Mouse (Mus musculus): ENCODE results near the gene Kmt5a. TPM values are rescaled to one million over a fixed set of nuclear protein-coding genes. Genes with fewer than 3 reads are reported as not detected.

Gene Kmt5a
- total RNA-seq, 2 experiments from 2014 or later: 55.1 to 67.8 TPM

DNA sequence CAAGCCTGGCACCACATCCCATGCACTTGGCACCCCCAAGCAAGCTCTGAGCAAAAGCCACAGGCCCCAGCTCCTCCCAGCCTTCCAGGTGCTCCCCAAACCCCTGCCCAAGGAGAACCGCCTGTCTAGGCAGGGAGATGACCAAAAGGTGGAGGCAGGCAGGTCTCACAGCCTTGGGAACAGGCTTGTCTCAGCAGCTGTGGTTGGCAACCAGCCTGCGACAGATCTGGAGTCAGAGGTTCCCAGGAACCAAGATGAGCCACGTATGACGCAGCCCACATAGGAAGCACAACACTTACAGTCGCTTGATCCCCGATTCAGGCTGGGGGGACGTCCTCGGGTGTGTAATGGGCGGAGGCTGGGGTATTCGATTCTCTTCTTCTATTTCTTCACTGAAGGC lies 61.8 kb downstream of the Kmt5a start:
- intact Hi-C loops (cut with DNase I): no loop called here

DNA sequence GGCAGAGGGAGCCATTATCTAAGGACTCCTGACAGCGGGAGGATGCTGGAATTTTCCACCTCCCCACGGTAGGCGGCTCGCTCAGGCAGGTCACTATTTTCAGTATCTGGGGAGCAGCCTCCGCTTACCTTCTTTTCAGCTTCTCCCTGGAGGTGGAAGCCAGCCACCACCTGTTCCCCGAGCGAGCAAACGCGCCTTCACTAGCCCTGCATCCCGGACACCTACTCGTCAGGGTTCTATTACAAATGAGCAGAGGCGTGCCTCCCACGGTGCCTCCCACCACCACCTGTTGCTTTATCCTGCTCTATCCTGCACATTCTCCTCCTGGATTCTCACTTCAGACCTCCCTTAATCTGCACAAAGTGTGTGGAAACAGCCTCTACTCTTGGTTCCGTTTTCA lies 64.0 kb downstream of the Kmt5a start:
- intact Hi-C loops (cut with DNase I): loop anchor here (1.0 kb wide), 1 partner anchor 15 kb away; no protein-coding TSS in a partner anchor

More for the DNA sequence above, 61.8 kb downstream of the Kmt5a start:
- peak in 1 of 2 experiments; percentile 54 for DNase-seq (ENCODE audit: low spot score in 2 of 2)

DNA sequence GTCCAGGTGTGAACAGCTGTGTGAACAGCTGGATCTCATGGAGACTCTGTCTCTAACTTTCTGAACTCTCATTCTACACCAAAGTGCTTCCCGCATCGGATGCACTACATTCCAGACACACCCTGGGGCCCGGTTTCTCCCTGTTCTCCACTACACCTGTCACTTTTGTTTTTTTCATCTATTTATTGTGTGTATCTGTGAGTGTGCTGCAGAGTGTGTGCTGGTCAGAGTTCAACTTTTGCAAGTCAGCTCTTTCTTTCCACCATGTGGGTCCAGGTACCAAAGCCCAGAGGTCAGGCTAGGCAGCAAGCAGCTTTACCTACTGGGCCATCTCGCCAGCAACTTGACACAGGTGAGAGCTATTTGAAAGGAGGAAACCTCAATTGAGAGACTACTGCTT lies 65.5 kb downstream of the Kmt5a start:
- no peak for DNase-seq (ENCODE audit: low spot score in 2 of 2)
- intact Hi-C loops (cut with DNase I): no loop called here

More for the DNA sequence above, 64.0 kb downstream of the Kmt5a start:
- DNase-seq (ENCODE audit: low spot score in 2 of 2): peak; percentile 89 to 92

DNA sequence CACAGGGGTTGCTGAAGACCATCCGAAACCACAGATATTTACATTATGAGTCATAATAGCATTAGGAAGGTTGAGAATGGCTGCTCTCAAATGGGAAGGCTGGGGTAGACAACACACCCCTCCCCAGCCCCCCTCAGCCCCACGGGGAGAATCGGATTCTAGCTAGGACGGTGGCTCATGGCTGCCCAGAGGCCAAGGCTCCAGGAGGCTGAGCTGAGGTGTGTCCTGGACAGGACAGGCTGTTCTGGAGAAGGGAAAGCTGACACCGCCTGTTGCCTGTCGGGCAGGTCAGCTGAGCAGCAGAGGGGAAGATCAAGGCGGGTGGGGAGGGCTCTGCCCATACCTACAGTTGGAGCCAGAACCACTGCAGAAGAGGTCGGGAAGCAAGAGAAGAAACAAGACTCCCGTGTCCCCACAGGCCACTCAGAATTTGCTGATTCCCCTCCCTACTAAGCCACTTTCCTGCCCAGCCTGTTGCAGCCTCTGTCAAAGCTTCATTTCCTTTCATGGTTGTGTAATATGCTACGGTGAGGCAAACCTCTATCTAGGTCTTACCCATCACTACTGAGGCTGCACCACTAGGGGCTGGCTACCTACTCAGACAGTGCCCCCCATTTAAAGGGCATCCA lies 67.1 kb downstream of the Kmt5a start:
- no peak for DNase-seq (ENCODE audit: low spot score in 2 of 2)
- intact Hi-C loops (cut with DNase I): no loop called here

DNA sequence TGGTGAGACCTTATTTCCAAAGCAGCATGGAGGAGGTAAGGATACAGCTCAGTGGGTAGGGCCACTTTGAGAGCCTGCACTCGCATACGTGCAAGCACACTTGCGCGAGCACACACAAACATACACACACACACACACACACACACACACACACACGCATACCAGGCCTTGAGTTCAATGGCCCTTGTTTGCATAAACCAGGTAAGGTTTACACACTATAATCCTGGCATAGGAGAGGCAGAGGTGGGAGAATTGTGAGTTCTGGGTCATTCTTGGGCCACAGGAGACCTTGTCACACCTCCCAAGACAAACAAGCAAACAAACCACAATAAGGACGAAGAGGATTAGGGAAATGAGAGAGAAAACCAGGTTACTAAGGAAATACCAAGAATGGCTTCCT lies 69.5 kb downstream of the Kmt5a start:
- intact Hi-C loops (cut with DNase I): no loop called here
- no peak for DNase-seq (ENCODE audit: low spot score in 2 of 2)

DNA sequence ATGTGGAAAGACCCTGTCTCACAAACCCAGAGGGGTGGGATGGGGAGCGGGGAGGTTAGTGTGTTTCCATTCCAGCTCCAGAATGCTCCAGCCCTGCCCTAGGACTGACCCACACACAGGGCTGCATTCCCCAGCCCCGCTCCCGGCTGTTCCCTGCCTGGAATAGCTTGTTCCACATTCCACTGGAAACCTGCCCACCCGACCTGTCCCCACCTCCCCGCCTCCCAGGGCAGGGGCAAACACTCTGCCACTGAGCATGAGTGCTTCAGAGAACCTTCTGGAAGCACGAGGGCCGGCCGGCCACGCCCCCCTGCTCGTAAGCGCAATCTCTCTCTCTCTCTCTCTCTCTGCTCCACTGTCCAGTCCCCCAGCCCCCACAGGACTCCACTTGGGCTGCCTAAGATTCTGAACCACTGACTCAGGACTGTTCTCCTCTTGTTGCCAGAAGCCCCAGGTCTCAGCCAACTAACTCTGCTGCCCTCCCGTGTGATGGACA lies 70.1 kb downstream of the Kmt5a start:
- intact Hi-C loops (cut with DNase I): no loop called here
- DNase-seq (ENCODE audit: low spot score in 2 of 2): no peak

DNA sequence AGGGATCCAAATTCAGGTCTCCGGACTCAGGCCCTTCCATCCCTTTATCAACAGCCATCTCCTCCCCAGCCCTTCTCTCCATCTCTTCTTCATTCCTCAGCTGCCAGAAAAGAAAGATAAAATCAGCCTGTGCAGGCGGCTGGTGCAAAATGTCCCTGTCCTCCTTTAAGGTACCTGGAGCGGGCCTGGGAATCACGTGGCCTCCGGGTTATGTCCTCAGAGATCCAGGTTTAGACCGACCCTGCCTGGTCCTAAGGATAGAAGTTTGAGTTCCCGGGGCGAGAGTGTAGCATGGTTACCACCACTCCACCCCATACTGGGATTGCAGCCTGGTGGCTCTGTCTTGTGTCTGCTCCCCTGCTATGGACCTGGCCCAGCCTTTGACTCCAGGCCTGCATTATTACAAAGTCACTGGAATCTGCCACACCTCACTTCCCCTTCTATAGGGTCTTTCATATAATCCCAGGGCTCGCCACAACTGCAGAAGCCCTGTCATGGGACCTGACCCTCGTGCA lies 70.9 kb downstream of the Kmt5a start:
- intact Hi-C loops (cut with DNase I): no loop called here
- DNase-seq (ENCODE audit: low spot score in 2 of 2): no peak

Small RNAs within 50 kb of the gene (microRNA-seq; reads per million reads assigned to microRNA genes)
- 0.76 reads per million for gene Gm27486

Other genes with a start within 250 kb of the Kmt5a start
- gene Pitpnm2, start 190.2 kb upstream of the Kmt5a start, total RNA-seq (2021): 100 to 1,000 TPM; 233 to 375 TPM
- 10 to 100 TPM; 19.6 to 23.8 TPM for gene Mphosph9, start 112.0 kb upstream of the Kmt5a start, total RNA-seq (2021)
- 10 to 100 TPM; 14.4 to 15.4 TPM for gene 2810006K23Rik, start 111.8 kb upstream of the Kmt5a start, total RNA-seq (2021)
- 100 to 1,000 TPM; 142 to 165 TPM for gene Cdk2ap1, start 76.8 kb upstream of the Kmt5a start, total RNA-seq (2021)
- 100 to 1,000 TPM; 152 to 175 TPM for gene Sbno1, start 13.9 kb upstream of the Kmt5a start, total RNA-seq (2021)
- gene Rilpl2, start 38.4 kb downstream of the Kmt5a start, total RNA-seq (2021): 10 to 100 TPM; 18.8 to 20.5 TPM
- gene Snrnp35, start 43.2 kb downstream of the Kmt5a start, total RNA-seq (2021): 10 to 100 TPM; 22.7 to 28.0 TPM
- gene Rilpl1, start 91.5 kb downstream of the Kmt5a start, total RNA-seq (2021): 10 to 100 TPM; 65.9 to 97.7 TPM
- gene Tmed2, start 100.8 kb downstream of the Kmt5a start, total RNA-seq (2021): 10 to 100 TPM; 97.9 to 98.5 TPM
- gene Ddx55, start 112.9 kb downstream of the Kmt5a start, total RNA-seq (2021): 10 to 100 TPM; 23.9 to 31.0 TPM
- 10 to 100 TPM; 37.6 to 37.9 TPM for gene Eif2b1, start 139.2 kb downstream of the Kmt5a start, total RNA-seq (2021)
- gene Gtf2h3, start 139.2 kb downstream of the Kmt5a start, total RNA-seq (2021): 10 to 100 TPM; 26.7 to 32.8 TPM
- 10 to 100 TPM; 57.8 to 64.7 TPM for gene Atp6v0a2, start 188.6 kb downstream of the Kmt5a start, total RNA-seq (2021)

All from left cerebral cortex, postnatal 36 days (tissue).